Mouse (Mus musculus) natural killer cell, adult 2 months (primary cell): Measurements from ENCODE around the gene Adam11.
A peak's percentile ranks its signal among the peaks of the same experiment; 100 is the strongest.

Source experiments
- DNase-seq, 2 experiments: peaks; one replicate each; pipeline ENCODE4 v3.0.0; 2022; ENCODE audit warnings: low spot score in 2 of 2

Gene Adam11

GRCm38 (mm10) chr11:102753591-102754324 lies 7.5 kb upstream of the Adam11 start:
- no peak for DNase-seq

- DNase-seq = no peak
Observed at GRCm38 (mm10) chr11:102754416-102754815, 6.8 kb upstream of the Adam11 start.

GRCm38 (mm10) chr11:102755391-102755790 lies 5.8 kb upstream of the Adam11 start:
- DNase-seq = no peak

GRCm38 (mm10) chr11:102758977-102759376 lies 2.3 kb upstream of the Adam11 start:
- DNase-seq = no peak

GRCm38 (mm10) chr11:102760805-102761308 lies 382 bp upstream of the Adam11 start:
- no peak for DNase-seq

GRCm38 (mm10) chr11:102762248-102762647 lies 1.0 kb downstream of the Adam11 start:
- DNase-seq = peak in 1 of 2 experiments; percentile 24

GRCm38 (mm10) chr11:102763009-102763767 lies 1.9 kb downstream of the Adam11 start:
- no peak for DNase-seq

- no peak for DNase-seq
Observed at GRCm38 (mm10) chr11:102765416-102765815, 4.2 kb downstream of the Adam11 start.

GRCm38 (mm10) chr11:102767055-102767670 lies 5.9 kb downstream of the Adam11 start:
- no peak for DNase-seq

GRCm38 (mm10) chr11:102769141-102769540 lies 7.9 kb downstream of the Adam11 start:
- no peak for DNase-seq

- DNase-seq = no peak
Observed at GRCm38 (mm10) chr11:102769993-102770661, 8.9 kb downstream of the Adam11 start.

- DNase-seq = no peak
Observed at GRCm38 (mm10) chr11:102770662-102771435, 9.6 kb downstream of the Adam11 start.

- DNase-seq = no peak
Observed at GRCm38 (mm10) chr11:102771916-102772714, 10.9 kb downstream of the Adam11 start.

GRCm38 (mm10) chr11:102772771-102773700 lies 11.8 kb downstream of the Adam11 start:
- no peak for DNase-seq

GRCm38 (mm10) chr11:102773713-102774611 lies 12.7 kb downstream of the Adam11 start:
- peak; percentile 55 to 65 for DNase-seq

GRCm38 (mm10) chr11:102774621-102775141 lies 13.4 kb downstream of the Adam11 start:
- no peak for DNase-seq

- no peak for DNase-seq
Observed at GRCm38 (mm10) chr11:102777598-102777997, 16.4 kb downstream of the Adam11 start.

- no peak for DNase-seq
Observed at GRCm38 (mm10) chr11:102778165-102778564, 16.9 kb downstream of the Adam11 start.
